Mouse (Mus musculus) liver, embryonic 14.5 days (tissue): ENCODE measurements around the gene Cdk5rap3. TPM values are rescaled to one million over a fixed set of nuclear protein-coding genes. Genes with fewer than 3 reads are reported as not detected.

Experiments
- ATAC-seq: fragments of 200-750 bp; cut with Nextera tagmentation; 2 replicates; pipeline ENCODE4 v1.8.0; 2017; ENCODE audit warnings: moderate number of reproducible peaks, mild to moderate bottlenecking, moderate library complexity; ENCODE audit not compliant: insufficient read depth
- DNase-seq, 3 experiments: peaks; one replicate each; pipeline ENCODE4 v3.0.0-alpha.2; 2012 to 2013; ENCODE audit warnings: low read depth in 3 of 3, low spot score in 3 of 3
- H3K27ac ChIP-seq: fragments of 300-500 bp; sonication (generic); 2 replicates; pipeline ENCODE4 v1.5.1; 2014; ENCODE audit warnings: moderate library complexity, mild to moderate bottlenecking, control low read depth, inconsistent platforms
- H3K27me3 ChIP-seq: fragments of 300-500 bp; sonication (generic); 2 replicates; pipeline ENCODE4 v1.6.1; 2014; ENCODE audit warnings: mild to moderate bottlenecking, low read length, moderate library complexity; ENCODE audit not compliant: control insufficient read depth, insufficient read depth
- H3K36me3 ChIP-seq: fragments of 300-500 bp; sonication (generic); replicated peaks from 2 replicates; pipeline ENCODE4 v1.6.1; 2014; ENCODE audit warnings: low read depth; ENCODE audit not compliant: control insufficient read depth, insufficient read depth
- H3K4me1 ChIP-seq, 2 experiments: fragments of 200-500 bp in 1 of 2; fragments of 300-500 bp in 1 of 2; sonication (generic) in 1 of 2; replicated peaks; 2 replicates each; pipeline ENCODE4 v1.6.1; 2012 to 2014; ENCODE audit warnings: antibody characterized with exemption in 1 of 2, inconsistent platforms in 1 of 2, low read length in 1 of 2; ENCODE audit not compliant: control insufficient read depth in 2 of 2, insufficient read depth in 2 of 2
- H3K4me2 ChIP-seq: fragments of 300-500 bp; sonication (generic); 2 replicates; pipeline ENCODE4 v1.6.1; 2014; ENCODE audit warnings: low read depth, mild to moderate bottlenecking, control low read depth, moderate library complexity
- H3K4me3 ChIP-seq, 2 experiments: fragments of 200-500 bp in 1 of 2; fragments of 300-500 bp in 1 of 2; sonication (generic) in 1 of 2; 2 replicates each; pipeline ENCODE4 v1.5.1; 2012 to 2014; ENCODE audit warnings: low read depth in 2 of 2, low read length in 2 of 2, mild to moderate bottlenecking in 2 of 2, control low read depth in 1 of 2, inconsistent platforms in 1 of 2, moderate library complexity in 1 of 2; ENCODE audit not compliant: insufficient read depth in 1 of 2
- H3K9ac ChIP-seq: fragments of 300-500 bp; sonication (generic); replicated peaks from 2 replicates; pipeline ENCODE4 v1.6.1; 2014; ENCODE audit warnings: mild to moderate bottlenecking, control low read depth, moderate library complexity
- H3K9me3 ChIP-seq: fragments of 300-500 bp; sonication (generic); 2 replicates; pipeline ENCODE4 v1.6.1; 2016; ENCODE audit warnings: low read length, mixed read lengths; ENCODE audit not compliant: control insufficient read depth
- CTCF ChIP-seq: IDR thresholded peaks from 2 replicates; pipeline ENCODE4 v1.5.1; 2016; ENCODE audit warnings: antibody characterized with exemption, low read depth, control low read depth
- EP300 ChIP-seq: IDR thresholded peaks from 2 replicates; pipeline ENCODE4 v1.6.1; 2016; ENCODE audit warnings: antibody characterized with exemption, low read depth
- WGBS: fragments of 180-500 bp; shearing (Covaris S2); extraction: QIAGEN DNeasy Blood & Tissue Kit; methylation state at CpG from one replicate; pipeline ENCODE4 v1.1.7; 2014; ENCODE audit not compliant: insufficient replicate concordance; 5-methylcytosine and 5-hydroxymethylcytosine counted together
- polyA plus RNA-seq, 2 experiments: library from polyadenylated mRNA; depleted of rRNA in 1 of 2; stranded (reverse) in 1 of 2; unstranded in 1 of 2; fragments of >200 nt; fragmentation: Nextera tagmentation in 1 of 2; extraction: Ambion mirVana in 1 of 2; gene quantifications; 2 replicates each; pipeline versions ENCODE4 v1.2.1 to v1.2.3; 2012 to 2014

Cdk5rap3 gene
- polyA plus RNA-seq, 2 experiments: 20.1 to 34.1 TPM

DNA sequence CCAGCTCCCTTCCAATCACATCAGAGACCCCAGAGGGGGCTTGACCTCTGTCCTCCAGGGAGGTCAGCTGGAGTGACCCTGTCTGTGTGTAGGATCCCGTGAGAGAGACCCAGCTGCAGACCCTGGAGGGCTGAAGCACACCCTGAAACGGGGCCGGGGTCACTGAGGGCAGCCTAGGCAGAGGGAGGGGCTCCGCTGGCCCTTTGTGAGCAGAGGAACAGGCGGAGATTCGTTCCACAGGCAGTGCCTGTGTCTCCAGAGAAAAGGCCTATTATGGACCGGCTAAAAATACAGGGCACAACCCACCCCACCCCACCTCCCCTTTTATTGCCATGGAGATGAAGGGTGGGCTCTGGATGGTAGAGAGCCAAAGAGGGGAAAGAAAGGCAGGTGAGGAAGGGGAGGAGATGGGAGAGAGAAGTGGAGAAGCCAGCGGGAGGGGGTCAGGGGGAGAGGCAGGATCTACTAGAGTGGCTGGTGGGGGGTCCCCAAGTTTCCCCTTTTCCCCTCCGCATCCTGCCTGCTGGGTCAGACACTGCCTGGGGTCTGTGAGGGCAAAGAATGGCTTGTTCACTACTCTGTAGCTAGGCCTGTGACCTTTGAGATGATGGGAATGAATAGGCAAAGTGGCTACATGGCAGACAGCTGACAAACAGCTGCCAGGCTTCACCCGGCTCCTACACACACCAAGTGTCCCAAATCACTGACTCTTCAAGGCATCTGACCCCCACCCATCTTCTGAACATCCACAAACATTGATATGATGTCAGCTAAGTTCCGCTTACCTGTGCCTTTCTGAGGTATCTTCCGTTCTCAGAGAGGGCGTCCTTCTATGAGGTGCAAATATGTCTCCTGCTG lies 16.6 kb downstream of the Cdk5rap3 start:
- Histone ChIP-seq H3K4me2 (no peak overlapping the region), H3K36me3 (no peaks in the 10 kb centered on the region), H3K27me3 (no peaks in the 10 kb centered on the region), H3K9me3 (no peaks in the 10 kb centered on the region), H3K27ac (no peak overlapping the region), H3K9ac (no peak overlapping the region), H3K4me1 (peaks cover 0 to 2% of the 10 kb centered on the region in 2 experiments; a peak in 1 of 4 replicates), H3K4me3 (no peak overlapping the region)
- ATAC-seq: no peak
- TF ChIP-seq CTCF (no peak), EP300 (no peak)
- no peak for DNase-seq
- 51% methylated on average over 13 of the region's 13 CpGs for WGBS

DNA sequence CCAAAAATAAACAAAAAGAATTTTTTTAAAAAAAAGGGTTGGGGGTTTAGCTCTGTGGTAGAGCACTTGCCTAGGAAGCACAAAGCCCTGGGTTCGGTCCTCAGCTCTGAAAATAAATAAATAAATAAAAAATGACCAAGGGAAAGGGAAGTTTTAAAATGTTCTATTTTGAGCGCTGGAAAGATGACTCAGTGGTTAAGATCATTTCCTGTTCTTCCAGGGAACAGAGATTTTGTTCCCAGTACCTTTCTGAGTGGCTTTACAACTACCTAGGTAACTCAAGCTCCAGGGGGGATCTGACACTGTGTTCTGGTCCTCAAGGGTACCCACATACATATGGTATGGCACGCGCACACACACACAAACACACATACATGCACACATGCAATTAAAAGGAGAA lies 20.4 kb downstream of the Cdk5rap3 start:
- no peak for DNase-seq
- Histone ChIP-seq H3K4me1 (peaks cover 0 to 2% of the 10 kb centered on the region in 2 experiments; a peak in 1 of 4 replicates), H3K4me2 (no peak overlapping the region), H3K27ac (no peak overlapping the region), H3K36me3 (no peaks in the 10 kb centered on the region), H3K9me3 (no peaks in the 10 kb centered on the region), H3K9ac (no peak overlapping the region), H3K4me3 (no peak overlapping the region), H3K27me3 (no peaks in the 10 kb centered on the region; the same call in 1 of the 2 replicates)
- no peak for ATAC-seq
- TF ChIP-seq EP300 (no peak), CTCF (no peak)
- WGBS: 50% methylated on average over 4 of the region's 4 CpGs

DNA sequence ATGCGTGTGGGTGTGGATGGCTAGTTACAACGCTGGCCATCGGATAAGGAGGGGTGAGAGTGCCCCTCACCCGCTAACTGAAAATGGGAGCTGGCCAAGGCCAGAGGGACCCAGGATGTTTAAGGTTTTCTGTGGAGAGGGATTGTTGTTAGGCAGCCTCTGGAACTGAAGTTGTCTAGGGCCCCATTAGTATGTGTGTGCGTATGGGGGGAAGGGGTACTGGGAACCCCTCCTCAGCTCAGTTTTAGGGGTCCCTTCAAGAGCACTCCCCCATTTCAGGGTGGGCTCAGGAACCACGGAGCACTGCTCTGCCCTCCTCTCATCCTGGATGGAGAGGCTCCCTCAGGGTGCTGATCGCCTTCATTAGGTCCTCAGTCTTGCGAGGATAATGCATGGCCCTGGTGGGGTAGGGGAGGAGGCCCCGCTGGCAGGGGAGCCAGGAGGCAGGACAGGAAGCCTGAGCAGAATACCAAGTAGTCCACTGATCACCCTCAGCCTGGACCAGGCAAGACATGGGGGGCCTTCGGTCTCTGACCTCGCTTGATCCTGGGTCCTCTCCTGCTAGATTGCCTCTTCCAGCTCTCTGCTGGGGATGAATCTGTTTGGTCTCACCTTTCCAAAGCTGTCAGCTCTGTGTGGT lies 23.0 kb downstream of the Cdk5rap3 start:
- no peak overlapping the region for H3K27ac ChIP-seq
- no peak overlapping the region for H3K4me2 ChIP-seq
- H3K9me3 ChIP-seq: no peaks in the 10 kb centered on the region
- TF ChIP-seq CTCF: no peak
- TF ChIP-seq EP300: no peak
- peaks cover 0 to 2% of the 10 kb centered on the region in 2 experiments; a peak in 1 of 4 replicates for H3K4me1 ChIP-seq
- DNase-seq: no peak
- WGBS: 62% methylated on average over 11 of the region's 11 CpGs
- no peaks in the 10 kb centered on the region; the same call in 1 of the 2 replicates for H3K27me3 ChIP-seq
- H3K36me3 ChIP-seq: no peaks in the 10 kb centered on the region
- ATAC-seq: no peak
- H3K9ac ChIP-seq: no peak overlapping the region
- no peak overlapping the region for H3K4me3 ChIP-seq

DNA sequence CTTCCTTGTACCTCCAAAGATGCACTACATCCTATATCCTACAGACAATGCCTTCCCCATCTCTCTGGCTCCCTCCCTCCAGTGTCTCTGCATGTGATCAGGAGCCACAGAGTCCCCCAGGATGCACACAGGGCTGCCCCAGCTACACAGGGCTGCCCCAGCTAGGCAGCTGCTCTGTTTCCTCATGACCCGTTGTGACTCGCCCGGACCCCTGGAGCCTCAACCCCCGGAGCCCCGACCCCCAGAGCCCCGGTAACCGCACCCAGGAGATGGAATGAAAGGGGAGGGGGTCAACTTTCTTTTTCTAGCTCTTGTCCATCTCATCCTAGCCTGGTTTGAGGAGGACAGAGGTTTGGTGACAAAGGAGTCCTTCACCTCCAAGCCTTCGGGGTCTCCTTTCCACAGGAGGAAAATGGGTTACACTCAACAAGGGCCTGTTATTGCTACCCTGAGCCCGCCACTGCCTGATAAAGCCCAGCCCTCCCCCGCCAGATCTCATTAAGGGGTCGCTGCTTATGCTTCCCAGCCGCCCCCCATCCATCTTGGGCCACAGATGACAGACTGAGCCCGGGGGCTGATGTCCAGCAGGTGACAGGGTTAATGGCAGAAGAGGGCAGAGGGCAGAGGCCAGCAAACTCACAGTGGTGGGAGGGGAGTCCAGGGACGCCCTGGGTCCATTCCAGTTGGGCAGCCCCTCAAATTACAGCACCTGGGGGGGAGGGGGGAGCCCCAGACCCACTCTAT lies 24.3 kb downstream of the Cdk5rap3 start:
- DNase-seq (no peak), ATAC-seq (no peak)
- Histone ChIP-seq H3K27ac (no peak overlapping the region), H3K4me3 (no peak overlapping the region), H3K9ac (no peak overlapping the region), H3K27me3 (no peaks in the 10 kb centered on the region; the same call in 1 of the 2 replicates), H3K36me3 (no peaks in the 10 kb centered on the region), H3K4me1 (peaks cover 0 to 2% of the 10 kb centered on the region in 2 experiments; a peak in 2 of 4 replicates), H3K4me2 (no peak overlapping the region), H3K9me3 (no peaks in the 10 kb centered on the region)
- WGBS: 62% methylated on average over 14 of the region's 14 CpGs
- TF ChIP-seq EP300 (no peak), CTCF (no peak)
